Mouse (Mus musculus) kidney, adult 2 months (tissue): ENCODE measurements around the gene Slc38a1. TPM values are rescaled to one million over a fixed set of nuclear protein-coding genes. Genes with fewer than 3 reads are reported as not detected.

Experiments
- DNase-seq: peaks from one replicate; pipeline ENCODE4 v3.0.0; 2021
- H3K27ac ChIP-seq: fragments of 200-500 bp; 2 replicates; pipeline ENCODE4 v1.5.1; 2012; ENCODE audit warnings: low read depth, low read length, control low read depth, inconsistent platforms; ENCODE audit not compliant: insufficient read depth
- H3K27me3 ChIP-seq: fragments of 200-500 bp; replicated peaks from 2 replicates; pipeline ENCODE4 v1.6.1; 2012; ENCODE audit warnings: mild to moderate bottlenecking, moderate library complexity, low read length, inconsistent platforms; ENCODE audit not compliant: control insufficient read depth, insufficient read depth
- H3K36me3 ChIP-seq: fragments of 200-500 bp; 2 replicates; pipeline ENCODE4 v1.6.1; 2012; ENCODE audit warnings: mild to moderate bottlenecking, moderate library complexity, low read length, inconsistent platforms; ENCODE audit not compliant: control insufficient read depth, insufficient read depth
- H3K4me1 ChIP-seq: fragments of 200-500 bp; 2 replicates; pipeline ENCODE4 v1.6.1; 2011; ENCODE audit warnings: low read length; ENCODE audit not compliant: control insufficient read depth, insufficient read depth
- H3K4me3 ChIP-seq: fragments of 200-500 bp; 2 replicates; pipeline ENCODE4 v1.5.1; 2011; ENCODE audit warnings: mild to moderate bottlenecking, low read depth, low read length, control low read depth; ENCODE audit not compliant: insufficient read depth
- CTCF ChIP-seq: fragments of 200-500 bp; conservative IDR thresholded peaks from 2 replicates; pipeline ENCODE4 v1.5.1; 2011; ENCODE audit warnings: low read depth, mild to moderate bottlenecking, control low read depth, low read length, moderate library complexity, mixed read lengths; ENCODE audit not compliant: insufficient read depth, insufficient read length
- POLR2A ChIP-seq: fragments of 200-500 bp; IDR thresholded peaks from one replicate; pipeline ENCODE4 v1.6.1; 2011; ENCODE audit warnings: low read depth, low read length, control low read depth
- WGBS: fragments of 180-500 bp; shearing (Covaris S2); methylation state at CpG from one replicate; pipeline ENCODE4 v1.1.7; 2018; 5-methylcytosine and 5-hydroxymethylcytosine counted together
- polyA plus RNA-seq: library from polyadenylated mRNA; depleted of rRNA; stranded (reverse); fragments of >200 nt; gene quantifications from 2 replicates; pipeline ENCODE4 v1.2.3, GENCODE M21; 2012

The Slc38a1 gene
- polyA plus RNA-seq, 1 experiment, result 8.0 TPM

DNA sequence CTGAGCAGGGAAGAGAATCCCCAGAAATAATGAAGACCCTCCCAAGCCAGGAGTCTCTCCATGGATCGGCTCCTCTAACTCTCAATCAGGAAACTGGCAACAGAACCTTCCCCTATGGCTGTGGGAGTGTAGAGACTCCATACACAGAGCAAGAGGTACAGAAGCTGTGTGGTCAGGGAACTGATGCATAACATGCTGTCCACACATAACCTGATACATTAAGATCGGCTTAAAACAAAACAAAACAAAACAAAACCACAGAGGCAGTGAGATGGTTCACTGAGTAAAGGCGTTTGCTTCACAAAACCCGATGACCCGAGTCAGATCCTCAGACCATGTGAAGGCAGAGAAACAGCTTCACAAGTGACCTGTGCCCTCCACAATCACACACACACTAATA lies 35.3 kb downstream of the Slc38a1 start:
- WGBS, result 52% methylated on average over 5 of the region's 5 CpGs
- Histone ChIP-seq H3K27ac (no peak overlapping the region), H3K36me3 (no peaks in the 10 kb centered on the region), H3K27me3 (no peaks in the 10 kb centered on the region), H3K4me3 (no peak overlapping the region), H3K4me1 (no peaks in the 10 kb centered on the region)
- DNase-seq, result no peak
- TF ChIP-seq CTCF, result no peak
- no peak for TF ChIP-seq POLR2A

DNA sequence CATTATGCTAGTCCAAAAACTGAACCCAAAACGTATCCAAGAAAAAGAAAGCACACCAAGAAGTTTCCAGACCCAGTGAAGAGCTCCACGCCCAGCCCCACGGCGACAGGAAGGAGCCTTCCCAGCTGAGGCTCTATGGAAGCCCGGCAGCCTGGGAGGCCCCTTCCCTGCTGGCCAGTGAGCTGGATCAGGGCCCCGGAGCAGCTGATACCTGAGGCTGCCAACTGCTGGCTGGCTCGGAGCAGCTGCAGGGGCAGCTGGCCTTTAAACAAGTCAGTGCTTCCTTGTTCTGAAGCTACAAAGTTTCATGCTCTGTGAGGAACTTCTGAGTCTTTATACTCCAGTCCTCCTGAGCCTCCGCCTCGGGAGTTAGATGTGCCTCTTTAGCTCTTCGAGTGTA lies 38.4 kb downstream of the Slc38a1 start:
- Histone ChIP-seq H3K4me3 (no peak overlapping the region), H3K4me1 (no peaks in the 10 kb centered on the region), H3K27me3 (no peaks in the 10 kb centered on the region), H3K27ac (no peak overlapping the region), H3K36me3 (no peaks in the 10 kb centered on the region)
- no peak for DNase-seq
- no peak for TF ChIP-seq CTCF
- TF ChIP-seq POLR2A, result no peak
- WGBS, result 35% methylated on average over 10 of the region's 10 CpGs

DNA sequence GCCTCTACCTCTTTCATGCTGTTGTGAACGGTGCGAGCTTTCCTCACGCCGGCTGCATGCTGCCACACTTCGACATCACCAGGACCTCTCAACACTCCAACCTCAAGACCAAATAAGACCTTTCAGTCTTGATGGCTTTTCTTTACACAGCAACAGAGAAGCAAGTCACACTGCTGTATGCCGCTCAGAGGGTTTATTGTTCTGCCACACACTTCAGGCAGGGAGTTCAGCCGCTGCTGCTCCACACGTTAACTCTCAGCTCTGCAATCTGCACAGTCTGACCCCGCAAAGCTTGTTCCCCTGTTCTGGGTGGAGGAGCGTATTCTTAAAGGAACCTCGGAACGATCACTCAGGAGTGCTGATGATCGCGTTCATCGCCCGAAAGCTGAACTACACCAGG lies 40.7 kb downstream of the Slc38a1 start:
- H3K4me3 ChIP-seq, result no peak overlapping the region
- no peaks in the 10 kb centered on the region for H3K4me1 ChIP-seq
- TF ChIP-seq POLR2A (no peak), CTCF (no peak)
- no peak for DNase-seq
- H3K36me3 ChIP-seq, result no peaks in the 10 kb centered on the region
- WGBS, result 87% methylated on average over 16 of the region's 16 CpGs
- H3K27me3 ChIP-seq, result no peaks in the 10 kb centered on the region
- no peak overlapping the region for H3K27ac ChIP-seq

DNA sequence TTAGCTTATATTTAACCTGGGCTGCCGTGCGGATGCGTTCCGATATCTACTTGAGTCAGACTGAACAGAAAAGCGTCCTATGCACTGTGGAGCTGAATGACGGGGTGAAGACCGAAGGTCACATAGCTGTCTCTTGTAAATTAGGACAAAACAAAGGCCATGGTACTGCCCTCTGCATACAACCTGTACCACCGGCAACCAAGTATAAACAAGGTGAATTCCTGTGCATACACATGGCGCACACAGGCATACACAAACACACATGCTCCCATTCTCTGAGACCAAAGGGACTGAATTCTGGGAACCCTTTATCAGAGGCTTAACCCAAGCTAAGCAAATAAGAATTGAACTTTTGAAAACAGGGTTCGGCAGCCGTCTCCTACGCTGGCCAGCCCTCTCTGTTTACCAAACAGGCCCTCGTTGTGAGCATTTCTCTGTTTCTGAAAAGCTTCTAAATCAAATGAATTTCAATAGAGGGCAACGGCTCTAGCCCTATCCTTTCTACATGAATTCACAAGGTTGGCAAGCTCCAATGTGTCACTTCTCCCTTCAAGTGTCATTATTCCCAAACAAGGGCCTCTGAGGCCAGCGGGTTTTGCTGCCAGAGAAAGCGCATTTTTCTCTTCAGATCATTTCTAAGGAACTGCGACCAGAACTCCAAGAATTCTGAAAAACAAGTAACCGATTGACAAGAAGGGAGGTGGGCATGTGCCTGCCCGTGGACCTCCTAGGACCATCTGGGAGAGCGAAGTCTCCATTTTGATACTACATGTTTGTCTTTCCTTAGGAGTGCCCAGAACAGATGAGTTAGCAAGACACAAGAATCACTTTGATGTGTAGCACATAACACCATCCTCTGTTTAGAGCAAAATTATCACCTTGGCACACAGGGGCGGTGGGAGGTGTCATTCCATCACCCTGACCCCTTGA lies 42.6 kb downstream of the Slc38a1 start:
- 76% methylated on average over 21 of the region's 21 CpGs for WGBS
- H3K27ac ChIP-seq, result no peak overlapping the region
- no peaks in the 10 kb centered on the region for H3K4me1 ChIP-seq
- H3K36me3 ChIP-seq, result no peaks in the 10 kb centered on the region
- no peak for DNase-seq
- H3K27me3 ChIP-seq, result no peaks in the 10 kb centered on the region
- TF ChIP-seq CTCF, result no peak
- TF ChIP-seq POLR2A, result no peak
- H3K4me3 ChIP-seq, result no peak overlapping the region

DNA sequence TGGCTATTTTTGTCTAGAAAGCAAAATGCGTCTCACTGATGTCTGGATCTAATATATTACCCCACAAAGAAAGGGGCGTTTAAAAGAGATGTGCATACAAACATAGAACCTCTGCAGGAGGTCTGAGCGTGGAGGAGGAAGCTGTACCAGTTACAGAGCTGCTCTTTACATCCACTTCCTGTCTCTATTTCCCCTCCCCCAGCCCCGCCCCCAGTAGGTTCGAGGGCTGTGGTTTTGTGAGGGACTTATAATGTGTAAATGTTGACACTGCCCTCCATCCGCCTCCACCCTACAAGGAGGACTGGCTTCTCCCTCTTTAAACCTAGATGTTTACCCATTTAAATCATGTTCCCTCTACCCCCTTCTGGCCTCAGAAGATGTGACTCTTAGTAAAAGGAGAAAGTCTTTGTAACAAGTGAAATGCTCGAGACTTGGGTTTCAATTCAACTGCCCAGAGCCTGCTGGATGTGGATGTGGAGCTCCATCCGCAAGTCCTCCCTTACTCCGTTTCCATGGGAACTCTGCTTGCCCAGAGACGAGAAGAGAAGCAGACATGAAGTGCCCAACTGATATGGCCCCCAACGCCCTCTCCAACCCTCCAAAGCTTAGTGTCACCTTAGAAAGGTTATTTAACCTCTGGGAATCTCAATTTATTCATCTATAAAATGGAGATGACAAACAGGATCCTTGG lies 43.7 kb downstream of the Slc38a1 start:
- no peak for TF ChIP-seq CTCF
- TF ChIP-seq POLR2A, result no peak
- H3K4me1 ChIP-seq, result no peaks in the 10 kb centered on the region
- no peak for DNase-seq
- no peaks in the 10 kb centered on the region for H3K36me3 ChIP-seq
- no peak overlapping the region for H3K4me3 ChIP-seq
- no peaks in the 10 kb centered on the region for H3K27me3 ChIP-seq
- WGBS, result 60% methylated on average over 11 of the region's 11 CpGs
- no peak overlapping the region for H3K27ac ChIP-seq

DNA sequence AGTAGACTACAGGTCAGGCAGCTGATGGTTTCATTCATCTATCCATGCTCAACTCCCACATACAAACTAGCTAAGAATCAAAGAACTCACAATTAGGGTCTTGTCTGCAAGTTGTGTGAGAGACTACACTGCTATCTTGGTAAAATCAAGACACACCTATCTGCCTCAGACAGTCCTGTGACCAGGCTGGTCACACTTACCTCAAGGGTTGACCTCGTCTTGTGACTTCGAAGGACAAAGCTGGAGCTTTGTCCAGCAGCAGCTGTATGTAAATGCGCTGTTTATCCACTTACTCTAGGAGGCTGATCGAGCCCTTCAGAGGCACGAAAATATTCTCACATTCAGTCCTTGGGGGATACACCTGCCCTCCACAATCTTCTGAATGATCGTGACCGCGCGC lies 45.6 kb downstream of the Slc38a1 start:
- DNase-seq, result no peak
- WGBS, result 75% methylated on average over 9 of the region's 9 CpGs
- H3K36me3 ChIP-seq, result no peaks in the 10 kb centered on the region
- no peak overlapping the region for H3K4me3 ChIP-seq
- H3K27me3 ChIP-seq, result no peaks in the 10 kb centered on the region
- no peaks in the 10 kb centered on the region for H3K4me1 ChIP-seq
- no peak overlapping the region for H3K27ac ChIP-seq
- no peak for TF ChIP-seq POLR2A
- TF ChIP-seq CTCF, result no peak

DNA sequence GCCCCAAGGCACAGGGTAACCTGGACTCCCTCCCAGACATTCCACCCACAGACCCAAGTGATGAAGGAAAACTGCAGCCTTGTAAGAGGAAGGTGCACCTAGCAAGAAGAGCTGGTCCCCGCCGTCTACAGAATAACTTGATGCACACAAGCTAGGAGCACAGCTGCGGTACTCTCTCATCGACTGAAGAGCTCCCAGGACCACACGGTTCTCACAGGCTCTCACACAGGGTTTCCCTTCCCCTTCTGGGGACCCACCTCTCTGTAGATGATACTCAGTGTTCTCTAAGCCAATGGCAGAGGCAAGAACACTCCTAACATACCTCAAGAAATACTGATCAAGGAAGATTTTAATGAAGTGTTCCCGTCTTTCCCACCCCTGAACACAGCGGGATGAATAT lies 48.4 kb downstream of the Slc38a1 start:
- Histone ChIP-seq H3K4me1 (no peaks in the 10 kb centered on the region), H3K4me3 (no peak overlapping the region), H3K36me3 (no peaks in the 10 kb centered on the region), H3K27ac (no peak overlapping the region), H3K27me3 (no peaks in the 10 kb centered on the region)
- DNase-seq, result no peak
- TF ChIP-seq POLR2A (no peak), CTCF (no peak)
- 89% methylated on average over 7 of the region's 7 CpGs for WGBS
